41 mouse cellular contexts compared by ENCODE assay signal in the genomic region with DNA sequence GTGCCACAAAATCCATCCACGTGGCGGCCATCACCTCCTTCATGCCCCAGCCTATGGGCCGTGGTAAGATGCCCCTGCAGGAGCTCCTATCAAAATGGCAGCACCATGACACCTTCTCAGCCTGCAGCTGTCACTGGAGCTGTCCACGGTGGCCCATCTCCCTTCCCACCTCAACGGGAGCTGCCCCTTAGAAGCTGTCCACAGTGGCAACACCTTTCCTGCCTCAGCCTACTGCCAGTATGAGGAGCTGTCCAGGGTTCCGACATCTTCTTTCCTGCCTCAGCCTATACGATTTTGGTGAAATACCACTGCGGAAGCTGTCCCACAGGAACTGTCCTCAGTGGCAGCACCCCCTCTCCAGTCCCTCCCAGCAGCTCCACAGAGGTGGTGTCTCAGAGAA. TPM values are rescaled to one million over a fixed set of nuclear protein-coding genes. Genes with fewer than 3 reads are reported as not detected.
"Had no signal": no experiment of that assay in that cellular context is flagged by ENCODE, and none has a peak within 500 bp of the region (broad histone marks: within the 10 kb centered on the region; RNA-seq: fewer than 3 reads in every experiment).

No protein-coding gene starts in this region.

- H3K27me3 ChIP-seq: heart, embryonic 13.5 days; heart, embryonic 15.5 days; hindbrain, embryonic 13.5 days; hindbrain, embryonic 15.5 days; intestine, embryonic 15.5 days; limb, embryonic 13.5 days; limb, embryonic 15.5 days; liver, embryonic 12.5 days had no signal

- H3K27ac ChIP-seq: heart, adult 2 months; heart, embryonic 13.5 days; heart, embryonic 15.5 days; hindbrain, embryonic 13.5 days; hindbrain, embryonic 15.5 days; intestine, embryonic 15.5 days; kidney, postnatal 0 days; limb, embryonic 13.5 days; limb, embryonic 15.5 days; liver, embryonic 12.5 days had no signal

- H3K9ac ChIP-seq: heart, embryonic 13.5 days; heart, embryonic 15.5 days; hindbrain, embryonic 13.5 days; hindbrain, embryonic 15.5 days; intestine, embryonic 15.5 days; limb, embryonic 13.5 days; limb, embryonic 15.5 days; liver, embryonic 12.5 days had no signal

- H3K9me3 ChIP-seq: heart, embryonic 13.5 days; heart, embryonic 15.5 days; hindbrain, embryonic 13.5 days; hindbrain, embryonic 15.5 days; intestine, embryonic 15.5 days; limb, embryonic 13.5 days; limb, embryonic 15.5 days; liver, embryonic 12.5 days had no signal

- DNase-seq: gastrocnemius, postnatal 14 days; gastrocnemius, postnatal 36 days; heart, adult 2 months; heart, postnatal 14 days; heart, postnatal 36 days; kidney, adult 18-20 months; kidney, adult 8-10 months; kidney, postnatal 14 days; kidney, postnatal 36 days; layer of hippocampus, adult 9-11 months; layer of hippocampus, postnatal 36 days; left cerebral cortex, postnatal 4 days had no signal

- ATAC-seq: inflammation-experienced regulatory T-cells, adult 6 months; intestine, embryonic 15.5 days; intestine, postnatal 0 days; liver, embryonic 12.5 days had no signal

- H3K4me1 ChIP-seq: intestine, embryonic 15.5 days had no signal

- H3K4me2 ChIP-seq: heart, embryonic 11.5 days; heart, embryonic 13.5 days; heart, embryonic 15.5 days; hindbrain, embryonic 13.5 days; hindbrain, embryonic 15.5 days; intestine, embryonic 15.5 days; limb, embryonic 13.5 days; limb, embryonic 15.5 days; liver, embryonic 12.5 days had no signal

- H3K36me3 ChIP-seq: heart, embryonic 13.5 days; heart, embryonic 15.5 days; hindbrain, embryonic 13.5 days; hindbrain, embryonic 15.5 days; intestine, embryonic 15.5 days; limb, embryonic 13.5 days; limb, embryonic 15.5 days; liver, embryonic 12.5 days had no signal

- H3K4me3 ChIP-seq: heart, adult 2 months; heart, embryonic 13.5 days; heart, embryonic 15.5 days; hindbrain, embryonic 13.5 days; hindbrain, embryonic 15.5 days; intestine, embryonic 15.5 days; limb, embryonic 13.5 days; limb, embryonic 15.5 days; liver, embryonic 12.5 days had no signal

RNA-seq across cellular contexts. Expression of a gene that starts 42.4 kb away (rescaled TPM):
- total RNA-seq: heart, postnatal 36 days; hematopoietic stem cell, adult 5-6 weeks had no signal
- polyA plus RNA-seq: heart, embryonic 11.5 days; heart, embryonic 13.5 days; heart, embryonic 15.5 days; heart, postnatal 0 days; hindbrain, embryonic 11.5 days; hindbrain, embryonic 13.5 days; hindbrain, embryonic 15.5 days; intestine, embryonic 15.5 days; intestine, postnatal 0 days; kidney, embryonic 14.5 days; limb, embryonic 11.5 days; limb, embryonic 13.5 days; limb, embryonic 15.5 days; liver, adult 2 months; liver, embryonic 12.5 days had no signal

RNA-seq across cellular contexts. Expression of a gene that starts 57.0 kb away (rescaled TPM):
- total RNA-seq: gastrocnemius, adult 18-20 months; gastrocnemius, adult 8-10 months; gastrocnemius, postnatal 14 days; gastrocnemius, postnatal 36 days; heart, adult 2 months; heart, postnatal 14 days; heart, postnatal 36 days; hematopoietic stem cell, adult 5-6 weeks; layer of hippocampus, adult 18-20 months; layer of hippocampus, adult 8-10 months; layer of hippocampus, postnatal 14 days; layer of hippocampus, postnatal 36 days; left cerebral cortex, adult 18-20 months; left cerebral cortex, adult 8-10 months; left cerebral cortex, postnatal 10 days; left cerebral cortex, postnatal 25 days; left cerebral cortex, postnatal 4 days; liver, adult 2 months had no signal
- polyA plus RNA-seq: gonadal fat pad, adult 2 months; heart, adult 2 months; heart, embryonic 11.5 days; heart, embryonic 13.5 days; heart, embryonic 15.5 days; heart, postnatal 0 days; hindbrain, embryonic 11.5 days; hindbrain, embryonic 13.5 days; hindbrain, embryonic 15.5 days; inflammation-experienced regulatory T-cells, adult 6 months; intestine, embryonic 15.5 days; intestine, postnatal 0 days; kidney, embryonic 14.5 days; kidney, postnatal 0 days; large intestine, adult 2 months; limb, embryonic 11.5 days; limb, embryonic 13.5 days; limb, embryonic 15.5 days; liver, adult 2 months; liver, embryonic 12.5 days had no signal
